Mouse (Mus musculus) large intestine, adult 2 months (tissue): ENCODE measurements around the gene Gapvd1. TPM values are rescaled to one million over a fixed set of nuclear protein-coding genes. Genes with fewer than 3 reads are reported as not detected.

ENCODE experiments used
- DNase-seq: peaks from one replicate; pipeline ENCODE4 v3.0.0-alpha.2; 2012; ENCODE audit warnings: low read depth, low spot score
- WGBS: fragments of 180-500 bp; shearing (Covaris S2); methylation state at CpG from one replicate; pipeline ENCODE4 v1.1.7; 2018; 5-methylcytosine and 5-hydroxymethylcytosine counted together
- polyA plus RNA-seq: library from polyadenylated mRNA; depleted of rRNA; stranded (reverse); fragments of >200 nt; gene quantifications from 2 replicates; pipeline ENCODE4 v1.2.3, GENCODE M21; 2012

The Gapvd1 gene
- polyA plus RNA-seq, 1 experiment: 13.4 TPM

GRCm38 (mm10) chr2:34736626-34737025, 18.4 kb downstream of the Gapvd1 start:
- 89% methylated on average over 1 of the region's 1 CpGs for WGBS
- no peak for DNase-seq

GRCm38 (mm10) chr2:34727045-34727728, 27.8 kb downstream of the Gapvd1 start:
- DNase-seq: no peak
- 83% methylated on average over 8 of the region's 8 CpGs for WGBS

- 95% methylated on average over 5 of the region's 5 CpGs for WGBS
Measured at GRCm38 (mm10) chr2:34725269-34725668, 29.8 kb downstream of the Gapvd1 start.

GRCm38 (mm10) chr2:34718196-34718595, 36.8 kb downstream of the Gapvd1 start:
- DNase-seq: no peak
- 61% methylated on average over 2 of the region's 2 CpGs for WGBS

More at GRCm38 (mm10) chr2:34725269-34725668, 29.8 kb downstream of the Gapvd1 start:
- DNase-seq: no peak

GRCm38 (mm10) chr2:34711904-34712303, 43.1 kb downstream of the Gapvd1 start:
- WGBS: 94% methylated on average over 6 of the region's 6 CpGs
- DNase-seq: no peak

GRCm38 (mm10) chr2:34708675-34709074, 46.4 kb downstream of the Gapvd1 start:
- 91% methylated on average over 1 of the region's 1 CpGs for WGBS
- DNase-seq: no peak

GRCm38 (mm10) chr2:34696592-34696991, 58.4 kb downstream of the Gapvd1 start:
- DNase-seq: no peak

- no peak for DNase-seq
- WGBS: 95% methylated on average over 10 of the region's 10 CpGs
Measured at GRCm38 (mm10) chr2:34692861-34693260, 62.2 kb downstream of the Gapvd1 start.

GRCm38 (mm10) chr2:34684076-34684870, 70.8 kb downstream of the Gapvd1 start:
- WGBS: 73% methylated on average over 9 of the region's 9 CpGs
- no peak for DNase-seq

GRCm38 (mm10) chr2:34677976-34678375, 77.1 kb downstream of the Gapvd1 start:
- DNase-seq: no peak
- 88% methylated on average over 4 of the region's 4 CpGs for WGBS

- WGBS: 92% methylated on average over 8 of the region's 8 CpGs
- DNase-seq: no peak
Measured at GRCm38 (mm10) chr2:34677061-34677460, 78.0 kb downstream of the Gapvd1 start.

- no peak for DNase-seq
- 30% methylated on average over 11 of the region's 11 CpGs for WGBS
Measured at GRCm38 (mm10) chr2:34673846-34674245, 81.2 kb downstream of the Gapvd1 start.

- WGBS: 23% methylated on average over 31 of the region's 31 CpGs
- DNase-seq: no peak
Measured at GRCm38 (mm10) chr2:34671385-34672026, 83.5 kb downstream of the Gapvd1 start.

GRCm38 (mm10) chr2:34670470-34670869, 84.6 kb downstream of the Gapvd1 start:
- DNase-seq: no peak
- 64% methylated on average over 6 of the region's 6 CpGs for WGBS

- no peak for DNase-seq
- 43% methylated on average over 8 of the region's 8 CpGs for WGBS
Measured at GRCm38 (mm10) chr2:34669203-34669746, 85.8 kb downstream of the Gapvd1 start.

- WGBS: 25% methylated on average over 17 of the region's 17 CpGs
Measured at GRCm38 (mm10) chr2:34668440-34669191, 86.4 kb downstream of the Gapvd1 start.

GRCm38 (mm10) chr2:34667820-34668219, 87.2 kb downstream of the Gapvd1 start:
- DNase-seq: no peak
- 84% methylated on average over 10 of the region's 10 CpGs for WGBS

More at GRCm38 (mm10) chr2:34668440-34669191, 86.4 kb downstream of the Gapvd1 start:
- no peak for DNase-seq

- DNase-seq: no peak
- 52% methylated on average over 11 of the region's 11 CpGs for WGBS
Measured at GRCm38 (mm10) chr2:34647410-34647809, 107.6 kb downstream of the Gapvd1 start.

GRCm38 (mm10) chr2:34646541-34646865, 108.5 kb downstream of the Gapvd1 start:
- DNase-seq: no peak
- 9% methylated on average over 5 of the region's 5 CpGs for WGBS
